Comparison of ENCODE assay signal across 8 mouse cellular contexts in genomic region chr7:15967312-15967711, GRCm38 (mm10). TPM values are rescaled to one million over a fixed set of nuclear protein-coding genes. Genes with fewer than 3 reads are reported as not detected.
A peak's percentile ranks its signal among the peaks of the same experiment; 100 is the strongest.
DNase-seq lines count a peak whose midpoint lies in the region; ATAC-seq lines count a peak whose summit lies in the region.

Ehd2 (minus strand) TSS chr7:15967567.

- under 1% methylated on average over 22 of the region's 22 CpGs for WGBS in forebrain, embryonic 10.5 days
- WGBS in large intestine, adult 2 months = 3% methylated on average over 22 of the region's 22 CpGs

- intact Hi-C loops in heart, postnatal 10 days (cut with DNase I) = loop anchor here (1.0 kb wide), 3 partner anchors 12 to 37 kb away; no protein-coding TSS in a partner anchor

- H3K9me3 ChIP-seq in forebrain, embryonic 10.5 days = no peaks in the 10 kb centered on the region; the same call in 1 of the 2 replicates

- peak within 1 kb of the TSS; percentile 54 for H3K4me3 ChIP-seq in forebrain, embryonic 10.5 days

- H3K36me3 ChIP-seq in forebrain, embryonic 10.5 days (replicated peaks) = peaks cover 26% of the 10 kb centered on the region

- H3K4me1 ChIP-seq in forebrain, embryonic 10.5 days = peaks cover 19% of the 10 kb centered on the region

- peaks cover 7% of the 10 kb centered on the region; the same call in 1 of the 2 replicates for H3K27me3 ChIP-seq in forebrain, embryonic 10.5 days (ENCODE audit: poor library complexity, severe bottlenecking)

- H3K27ac ChIP-seq in forebrain, embryonic 10.5 days = peak within 1 kb of the TSS; percentile 79

- DNase-seq in Muller cell, postnatal 12 days (ENCODE audit: inconsistent ontology term) = peak; percentile 86
- DNase-seq in c-Kit-positive CD71-negative TER-119-negative erythroid progenitor cells, embryonic 14.5 days (ENCODE audit: low read depth) = peak; percentile 62
- DNase-seq in forebrain, embryonic 10.5 days (ENCODE audit: extremely low spot score, low spot score) = peak; percentile 69
- DNase-seq in heart, postnatal 10 days = peak; percentile 90 to 91
- DNase-seq in large intestine, adult 2 months (ENCODE audit: low read depth, low spot score) = no peak
- DNase-seq in retina, postnatal 7 days (ENCODE audit: low read depth, low spot score) = peak; percentile 61
- DNase-seq in urinary bladder, postnatal 4 days (ENCODE audit: low spot score in 2 of 2) = peak; percentile 80 to 87

- peak; percentile 91 for ATAC-seq in megakaryocyte, adult 5-6 weeks (ENCODE audit: poor library complexity, severe bottlenecking)

RNA-seq across cellular contexts. Expression of gene Ehd2, which starts in this region (rescaled TPM):
- 10.1 and 11.2 TPM in 2 replicates for polyA plus RNA-seq in forebrain, embryonic 10.5 days (2016; fragmentation: Nextera tagmentation; extraction: Ambion mirVana)
- 100 to 1,000 TPM; 224 to 236 TPM for total RNA-seq in heart, postnatal 10 days (2021)
- polyA plus RNA-seq in large intestine, adult 2 months (2012; rRNA removed) = 19.7 and 23.4 TPM in 2 replicates
- total RNA-seq in megakaryocyte, adult 5-6 weeks (2015) = 0.04 TPM in 1 of 2 replicates, not detected in the other
- total RNA-seq in megakaryocyte, adult 5-6 weeks (2017) = 0.07 and 0.16 TPM in 2 replicates

Comparison
In these comparisons a context has a peak if more than half of its experiments do, and no peak if none do; other contexts are left out.
1. RNA of gene Ehd2 (total RNA-seq): 224 to 236 TPM in heart, postnatal 10 days; 0.04 to 0.16 TPM in megakaryocyte, adult 5-6 weeks; every median in the first group is over 100 times any median in the second.
2. Peak in ATAC-seq in megakaryocyte, adult 5-6 weeks; RNA of the gene not detected or under 1 TPM.